10 mouse cellular contexts compared by ENCODE assay signal in the genomic region with DNA sequence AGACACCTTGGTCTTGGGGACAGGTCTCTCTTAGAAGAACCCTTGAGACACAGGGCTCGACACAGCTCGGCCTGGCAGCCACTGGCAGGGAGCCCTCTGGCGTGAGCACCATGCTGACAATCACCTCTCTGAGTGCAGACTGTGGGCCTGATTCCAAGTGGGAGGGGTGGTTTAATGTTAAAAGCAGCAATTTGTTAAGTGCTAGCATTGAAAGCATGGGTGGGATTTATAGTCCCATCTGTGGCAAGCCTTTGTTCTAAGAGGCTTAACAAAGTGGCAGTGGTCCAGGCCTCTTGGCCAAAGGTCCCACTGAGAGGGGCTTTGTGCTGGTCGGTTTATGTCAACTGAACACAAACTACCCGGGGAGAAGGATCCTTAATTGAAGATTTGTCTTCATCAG. TPM values are rescaled to one million over a fixed set of nuclear protein-coding genes. Genes with fewer than 3 reads are reported as not detected.
DNase-seq lines count a peak whose midpoint lies in the region; ATAC-seq lines count a peak whose summit lies in the region.
"Had no signal": no experiment of that assay in that cellular context is flagged by ENCODE, and none has a peak within 500 bp of the region (broad histone marks: within the 10 kb centered on the region; RNA-seq: fewer than 3 reads in every experiment).

No protein-coding gene starts in this region.

- peak; percentile 83 for ATAC-seq in forebrain, embryonic 15.5 days (replicated peaks)
- 0 out of 2 replicates have a peak, but pooled peaks have one; percentile 24 for ATAC-seq in lung, embryonic 16.5 days (ENCODE audit: low read depth)
- ATAC-seq in megakaryocyte-erythroid progenitor cell, adult 5-6 weeks (replicated peaks; ENCODE audit: low FRiP score, low TSS enrichment, poor library complexity, severe bottlenecking), result no peak

- no peak overlapping the region for H3K4me3 ChIP-seq in forebrain, embryonic 15.5 days
- no peak overlapping the region for H3K4me3 ChIP-seq in forebrain, embryonic 10.5 days
- H3K4me3 ChIP-seq in lung, embryonic 16.5 days (ENCODE audit: low read length), result no peak overlapping the region
- H3K4me3 ChIP-seq: megakaryocyte, embryonic 14.5 days had no signal

- no peaks in the 10 kb centered on the region for H3K27me3 ChIP-seq in forebrain, embryonic 15.5 days
- no peaks in the 10 kb centered on the region; the same call in 1 of the 2 replicates for H3K27me3 ChIP-seq in forebrain, embryonic 10.5 days (ENCODE audit: poor library complexity, severe bottlenecking)
- no peaks in the 10 kb centered on the region for H3K27me3 ChIP-seq in lung, embryonic 16.5 days (ENCODE audit: control insufficient read depth, insufficient read depth, low read depth, low read length)

- 9% methylated on average over 5 of the region's 5 CpGs for WGBS in forebrain, embryonic 15.5 days
- 74% methylated on average over 5 of the region's 5 CpGs for WGBS in forebrain, embryonic 10.5 days
- 18% methylated on average over 5 of the region's 5 CpGs for WGBS in lung, embryonic 16.5 days

- no peak overlapping the region for H3K9ac ChIP-seq in forebrain, embryonic 15.5 days (replicated peaks)
- no peak overlapping the region for H3K9ac ChIP-seq in lung, embryonic 16.5 days (ENCODE audit: low read length)

- DNase-seq in forebrain, embryonic 10.5 days (ENCODE audit: extremely low spot score, low spot score), result no peak
- DNase-seq in left cerebral cortex, postnatal 4 days, result peak; percentile 81
- no peak for DNase-seq in left cerebral cortex, postnatal 36 days (ENCODE audit: low spot score in 2 of 2)
- DNase-seq in adipocyte (ENCODE audit: low spot score), result peak; percentile 34
- no peak for DNase-seq in thymus, postnatal 4 days

- no peaks in the 10 kb centered on the region for H3K36me3 ChIP-seq in forebrain, embryonic 15.5 days
- H3K36me3 ChIP-seq in forebrain, embryonic 10.5 days (replicated peaks), result no peaks in the 10 kb centered on the region
- H3K36me3 ChIP-seq in lung, embryonic 16.5 days (ENCODE audit: control insufficient read depth, insufficient read depth, low read length), result no peaks in the 10 kb centered on the region

- no peak overlapping the region for H3K4me2 ChIP-seq in forebrain, embryonic 15.5 days (replicated peaks)
- no peak overlapping the region for H3K4me2 ChIP-seq in lung, embryonic 16.5 days (ENCODE audit: low read depth, low read length)
- H3K4me2 ChIP-seq: heart, embryonic 11.5 days had no signal

- H3K27ac ChIP-seq in forebrain, embryonic 15.5 days (replicated peaks), result peak overlapping the region; percentile 21; the same call in 1 of the 2 replicates
- H3K27ac ChIP-seq in forebrain, embryonic 10.5 days, result no peak overlapping the region
- no peak overlapping the region for H3K27ac ChIP-seq in lung, embryonic 16.5 days (ENCODE audit: low read length)

- H3K4me1 ChIP-seq in forebrain, embryonic 15.5 days, result peaks cover 4% of the 10 kb centered on the region; the same call in 1 of the 2 replicates
- peaks cover 4% of the 10 kb centered on the region for H3K4me1 ChIP-seq in forebrain, embryonic 10.5 days
- no peaks in the 10 kb centered on the region for H3K4me1 ChIP-seq in lung, embryonic 16.5 days (replicated peaks; ENCODE audit: control insufficient read depth, insufficient read depth, low read length)
- H3K4me1 ChIP-seq: megakaryocyte, embryonic 14.5 days had no signal

- intact Hi-C loops in left cerebral cortex, postnatal 4 days (cut with DNase I), result no loop called here
- intact Hi-C loops in left cerebral cortex, postnatal 36 days (cut with DNase I), result loop anchor here (10.0 kb wide), 1 partner anchor 213 kb away; no protein-coding TSS in a partner anchor

- no peaks in the 10 kb centered on the region for H3K9me3 ChIP-seq in forebrain, embryonic 15.5 days
- H3K9me3 ChIP-seq in forebrain, embryonic 10.5 days, result no peaks in the 10 kb centered on the region; the same call in 1 of the 2 replicates
- no peaks in the 10 kb centered on the region for H3K9me3 ChIP-seq in lung, embryonic 16.5 days (ENCODE audit: control insufficient read depth, low read length)

RNA-seq across cellular contexts. Expression of a gene that starts 35.4 kb away (rescaled TPM):
- 112 and 118 TPM in 2 replicates for polyA plus RNA-seq in forebrain, embryonic 15.5 days (2015; fragmentation: Nextera tagmentation; extraction: Ambion mirVana)
- polyA plus RNA-seq in forebrain, embryonic 10.5 days (2016; fragmentation: Nextera tagmentation; extraction: Ambion mirVana), result 161 and 165 TPM in 2 replicates
- total RNA-seq in left cerebral cortex, postnatal 4 days (2021), result 10 to 100 TPM; 69.0 to 69.2 TPM
- 10 to 100 TPM; 65.7 to 65.8 TPM for total RNA-seq in left cerebral cortex, postnatal 36 days (2021)
- 226 and 238 TPM in 2 replicates for polyA plus RNA-seq in lung, embryonic 16.5 days (2015; fragmentation: Nextera tagmentation; extraction: Ambion mirVana)
- total RNA-seq in megakaryocyte-erythroid progenitor cell, adult 5-6 weeks (2014; fragmentation: Nextera tagmentation), result 49.7 and 60.7 TPM in 2 replicates
- 51.1 and 58.3 TPM in 2 replicates for total RNA-seq in megakaryocyte-erythroid progenitor cell, adult 5-6 weeks (2017)

Comparison
In these comparisons a context has a peak if more than half of its experiments do, and no peak if none do; other contexts are left out.
1. DNase-seq: peak in left cerebral cortex, postnatal 4 days (single experiment) and adipocyte (single experiment); none in forebrain, embryonic 10.5 days (single experiment), left cerebral cortex, postnatal 36 days (0 of 2) and thymus, postnatal 4 days (single experiment).